Comparison of ENCODE assay signal across 8 mouse cellular contexts in the genomic region with DNA sequence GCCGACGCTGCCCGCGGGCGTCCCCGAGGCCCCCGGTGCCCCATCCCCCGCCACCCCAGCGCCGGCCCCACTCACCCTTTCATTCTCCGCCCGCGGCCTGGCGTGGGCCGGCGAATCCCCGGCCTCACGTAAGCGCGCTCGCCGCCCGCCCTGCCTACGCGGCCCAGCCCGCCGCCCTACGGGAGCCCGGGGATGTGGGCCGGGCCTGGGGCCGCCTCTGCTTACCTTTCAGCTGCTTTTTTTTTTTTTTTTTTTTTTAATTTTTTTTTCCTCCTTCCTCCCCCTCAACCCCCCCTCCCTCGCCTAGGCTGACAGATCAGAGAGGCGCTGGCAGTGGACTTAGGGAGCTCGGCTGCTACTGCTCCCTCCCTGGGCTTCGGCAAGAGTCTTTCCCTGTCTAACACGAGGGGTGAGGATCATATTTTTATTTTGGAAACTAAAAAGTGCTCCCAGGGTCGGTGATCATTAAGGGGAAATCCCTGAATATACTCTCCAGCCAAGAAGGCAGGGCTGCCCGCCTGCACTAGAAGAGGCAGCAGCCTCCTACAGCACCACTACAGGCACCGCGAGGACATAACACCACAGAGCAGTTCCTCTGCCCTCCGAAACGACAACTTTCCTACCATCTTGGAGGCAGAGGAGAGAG. TPM values are rescaled to one million over a fixed set of nuclear protein-coding genes. Genes with fewer than 3 reads are reported as not detected.
A peak's percentile ranks its signal among the peaks of the same experiment; 100 is the strongest.
DNase-seq lines count a peak whose midpoint lies in the region; ATAC-seq and TF ChIP-seq lines count a peak whose summit lies in the region.

TSS of gene Ino80d (minus strand) at position 532 of the 646 bp plus-strand sequence.

- peak within 1 kb of the TSS; percentile 55 to 96 for H3K4me3 ChIP-seq in heart, embryonic 14.5 days (ENCODE audit: control insufficient read depth in 1 of 2, insufficient read depth in 1 of 2, low read depth in 1 of 2, low read length in 2 of 2)
- H3K4me3 ChIP-seq in liver, embryonic 14.5 days (ENCODE audit: insufficient read depth in 1 of 2, low read depth in 2 of 2, low read length in 2 of 2) = peak within 1 kb of the TSS; percentile 86 to 89
- H3K4me3 ChIP-seq in neural tube, embryonic 11.5 days (ENCODE audit: low read depth, low read length) = peak within 1 kb of the TSS; percentile 98
- peak within 1 kb of the TSS; percentile 96 for H3K4me3 ChIP-seq in stomach, postnatal 0 days (ENCODE audit: low read depth, low read length)

- H3K36me3 ChIP-seq in heart, embryonic 14.5 days (ENCODE audit: control insufficient read depth, insufficient read depth, low read length) = peaks cover 17% of the 10 kb centered on the region
- H3K36me3 ChIP-seq in liver, embryonic 14.5 days (replicated peaks; ENCODE audit: control insufficient read depth, insufficient read depth, low read depth) = peaks cover 12% of the 10 kb centered on the region
- H3K36me3 ChIP-seq in neural tube, embryonic 11.5 days (ENCODE audit: control insufficient read depth, insufficient read depth, low read length) = no peaks in the 10 kb centered on the region
- peaks cover 2% of the 10 kb centered on the region; the same call in 1 of the 2 replicates for H3K36me3 ChIP-seq in stomach, postnatal 0 days (ENCODE audit: control insufficient read depth, insufficient read depth, low read length)

- TF ChIP-seq CTCF in liver, embryonic 14.5 days (IDR thresholded peaks at IDR 0.05; ENCODE audit: low read depth) = peak; percentile 84
- TF ChIP-seq CTCF in stomach, postnatal 0 days (IDR thresholded peaks at IDR 0.05; ENCODE audit: low read depth) = peak; percentile 75

- peak within 1 kb of the TSS; percentile 100 for H3K9ac ChIP-seq in heart, embryonic 14.5 days (ENCODE audit: low read length)
- H3K9ac ChIP-seq in liver, embryonic 14.5 days (replicated peaks) = peak within 1 kb of the TSS; percentile 100
- peak within 1 kb of the TSS; percentile 100 for H3K9ac ChIP-seq in neural tube, embryonic 11.5 days (ENCODE audit: low read length)
- H3K9ac ChIP-seq in stomach, postnatal 0 days (ENCODE audit: low read length) = peak within 1 kb of the TSS; percentile 100

- peak; percentile 72 for DNase-seq in c-Kit-negative CD71-positive TER-119-positive erythroid progenitor cells, embryonic 14.5 days (ENCODE audit: low read depth, low spot score)
- peak; percentile 76 for DNase-seq in fibroblast of lung, adult 2 months (ENCODE audit: low read depth)
- DNase-seq in kidney, postnatal 14 days = peak; percentile 87
- DNase-seq in liver, embryonic 14.5 days (ENCODE audit: low read depth in 3 of 3, low spot score in 3 of 3) = peak; percentile 69 to 77 (median 69)
- DNase-seq in neural tube, embryonic 11.5 days (ENCODE audit: low spot score) = peak; percentile 83
- DNase-seq in stomach, postnatal 0 days (ENCODE audit: low spot score) = peak; percentile 84

- peaks cover 5 to 12% of the 10 kb centered on the region in 2 experiments; a peak in 3 of 4 replicates for H3K4me1 ChIP-seq in heart, embryonic 14.5 days (ENCODE audit: control insufficient read depth in 2 of 2, insufficient read depth in 2 of 2, low read length in 2 of 2)
- H3K4me1 ChIP-seq in liver, embryonic 14.5 days (replicated peaks; ENCODE audit: control insufficient read depth in 2 of 2, insufficient read depth in 2 of 2, low read length in 1 of 2) = peaks cover 0 to 19% of the 10 kb centered on the region in 2 experiments; a peak in 3 of 4 replicates
- H3K4me1 ChIP-seq in neural tube, embryonic 11.5 days (ENCODE audit: control insufficient read depth, insufficient read depth, low read length) = peaks cover 18% of the 10 kb centered on the region; the same call in 1 of the 2 replicates
- H3K4me1 ChIP-seq in stomach, postnatal 0 days (replicated peaks; ENCODE audit: control insufficient read depth, insufficient read depth) = 0 out of 2 replicates have a peak, but pooled peaks cover 3% of the 10 kb centered on the region

- H3K9me3 ChIP-seq in heart, embryonic 14.5 days (ENCODE audit: control insufficient read depth, low read length) = no peaks in the 10 kb centered on the region
- no peaks in the 10 kb centered on the region for H3K9me3 ChIP-seq in liver, embryonic 14.5 days (ENCODE audit: control insufficient read depth, low read length)
- no peaks in the 10 kb centered on the region for H3K9me3 ChIP-seq in neural tube, embryonic 11.5 days (ENCODE audit: control insufficient read depth, low read length)
- no peaks in the 10 kb centered on the region for H3K9me3 ChIP-seq in stomach, postnatal 0 days (ENCODE audit: control insufficient read depth, low read length)

- under 1% methylated on average over 41 of the region's 42 CpGs for WGBS in heart, embryonic 14.5 days
- whole genome bisulfite sequencing in liver, embryonic 14.5 days (ENCODE audit: insufficient replicate concordance) = under 1% methylated on average over 33 of the region's 42 CpGs
- WGBS in neural tube, embryonic 11.5 days = 0% methylated on average over 27 of the region's 42 CpGs
- 0% methylated on average over 26 of the region's 42 CpGs for WGBS in stomach, postnatal 0 days

- H3K27me3 ChIP-seq in heart, embryonic 14.5 days (ENCODE audit: control insufficient read depth, insufficient read depth, low read length) = no peaks in the 10 kb centered on the region
- no peaks in the 10 kb centered on the region for H3K27me3 ChIP-seq in liver, embryonic 14.5 days (ENCODE audit: control insufficient read depth, insufficient read depth, low read length)
- H3K27me3 ChIP-seq in neural tube, embryonic 11.5 days (ENCODE audit: control insufficient read depth, insufficient read depth, low read length) = no peaks in the 10 kb centered on the region
- no peaks in the 10 kb centered on the region for H3K27me3 ChIP-seq in stomach, postnatal 0 days (ENCODE audit: control insufficient read depth, insufficient read depth, low read length)

- peak; percentile 95 for ATAC-seq in CD4-positive, CD25-positive, alpha-beta regulatory T cell, adult 4 months
- ATAC-seq in heart, embryonic 14.5 days (ENCODE audit: insufficient number of reproducible peaks, insufficient read depth, low FRiP score, low read depth) = peak; percentile 85
- peak; percentile 77 for ATAC-seq in liver, embryonic 14.5 days (ENCODE audit: insufficient read depth)
- ATAC-seq in neural tube, embryonic 11.5 days (ENCODE audit: insufficient read depth, low FRiP score, low TSS enrichment) = peak; percentile 88
- peak; percentile 94 for ATAC-seq in stomach, postnatal 0 days (ENCODE audit: low FRiP score, low TSS enrichment)

- TF ChIP-seq EP300 in liver, embryonic 14.5 days (IDR thresholded peaks at IDR 0.05; ENCODE audit: low read depth) = no peak
- TF ChIP-seq EP300 in stomach, postnatal 0 days (optimal IDR thresholded peaks at IDR 0.05) = no peak

- H3K4me2 ChIP-seq in heart, embryonic 14.5 days (ENCODE audit: low read length) = peak within 1 kb of the TSS; percentile 87
- H3K4me2 ChIP-seq in liver, embryonic 14.5 days (ENCODE audit: low read depth) = peak within 1 kb of the TSS; percentile 70
- peak within 1 kb of the TSS; percentile 91 for H3K4me2 ChIP-seq in neural tube, embryonic 11.5 days (ENCODE audit: low read depth)
- peak within 1 kb of the TSS; percentile 82 for H3K4me2 ChIP-seq in stomach, postnatal 0 days (replicated peaks; ENCODE audit: low read depth)

- peak within 1 kb of the TSS; percentile 99 to 100 for H3K27ac ChIP-seq in heart, embryonic 14.5 days (replicated peaks in 1 of 2; ENCODE audit: control insufficient read depth in 1 of 2, insufficient read depth in 1 of 2, low read depth in 2 of 2, low read length in 2 of 2)
- peak within 1 kb of the TSS; percentile 94 for H3K27ac ChIP-seq in liver, embryonic 14.5 days
- H3K27ac ChIP-seq in neural tube, embryonic 11.5 days (ENCODE audit: low read depth, low read length) = peak within 1 kb of the TSS; percentile 95
- peak within 1 kb of the TSS; percentile 100 for H3K27ac ChIP-seq in stomach, postnatal 0 days (replicated peaks)

RNA-seq across cellular contexts. Expression of gene Ino80d, which starts in this region (rescaled TPM):
- 10 to 100 TPM; 23.8 to 36.8 TPM for polyA plus RNA-seq in CD4-positive, CD25-positive, alpha-beta regulatory T cell, adult 4 months (2017; shearing (Covaris generic))
- 10.6 and 12.2 TPM in 2 replicates for polyA plus RNA-seq in heart, embryonic 14.5 days (2014; fragmentation: Nextera tagmentation; extraction: Ambion mirVana)
- 2.4 and 2.5 TPM in 2 replicates for polyA plus RNA-seq in liver, embryonic 14.5 days (2012; rRNA removed)
- polyA plus RNA-seq in liver, embryonic 14.5 days (2014; fragmentation: Nextera tagmentation; extraction: Ambion mirVana) = 3.4 and 3.9 TPM in 2 replicates
- polyA plus RNA-seq in neural tube, embryonic 11.5 days (2014; fragmentation: Nextera tagmentation; extraction: Ambion mirVana) = 6.8 and 7.8 TPM in 2 replicates
- polyA plus RNA-seq in stomach, postnatal 0 days (2015; fragmentation: Nextera tagmentation; extraction: Ambion mirVana) = 4.3 and 5.9 TPM in 2 replicates

Comparison
In these comparisons a context has a peak if more than half of its experiments do, and no peak if none do; other contexts are left out.
1. Peak in every context shown above with its lines: DNase-seq, ATAC-seq, H3K4me3 ChIP-seq and H3K27ac ChIP-seq.